Mouse (Mus musculus) CH12.LX (cell line): ENCODE results near the gene Gatm.

Experiments
- CTCF ChIP-seq, 2 experiments: IDR thresholded peaks in 1 of 2; conservative IDR thresholded peaks in 1 of 2; 2 replicates each; pipeline ENCODE4 v1.5.1; 2011 to 2012; ENCODE audit warnings: low read depth in 2 of 2, low read length in 2 of 2, improper control_type of control experiment in 1 of 2, inconsistent platforms in 1 of 2, mild to moderate bottlenecking in 1 of 2, moderate library complexity in 1 of 2
- EP300 ChIP-seq: IDR thresholded peaks from 2 replicates; pipeline ENCODE4 v1.6.1; 2011; ENCODE audit warnings: low read length, improper control_type of control experiment
- MAZ ChIP-seq: IDR thresholded peaks from 2 replicates; pipeline ENCODE4 v1.6.1; 2012; ENCODE audit warnings: low read depth, mild to moderate bottlenecking, inconsistent platforms, low read length, improper control_type of control experiment, moderate library complexity
- POLR2A ChIP-seq: IDR thresholded peaks from 2 replicates; pipeline ENCODE4 v1.6.1; 2011; ENCODE audit warnings: low read depth, mild to moderate bottlenecking, improper control_type of control experiment, low read length

- TF ChIP-seq CTCF (conservative IDR thresholded peaks at IDR 0.05 in 1 of 2, IDR thresholded peaks at IDR 0.05 in 1 of 2; ENCODE audit: low read depth in 2 of 2, low read length in 2 of 2), result no peak
- TF ChIP-seq MAZ, result no peak
- TF ChIP-seq POLR2A, result no peak
- no peak for TF ChIP-seq EP300
Observed at GRCm38 (mm10) chr2:122599736-122600135, 11.4 kb downstream of the Gatm start.
